Mouse (Mus musculus) spleen, adult 2 months (tissue): Measurements from ENCODE around the gene Kcne1.

Source experiments
- CTCF ChIP-seq: fragments of 200-500 bp; IDR thresholded peaks from 2 replicates; pipeline ENCODE4 v1.5.1; 2011; ENCODE audit warnings: mild to moderate bottlenecking, inconsistent platforms; ENCODE audit not compliant: insufficient read depth, insufficient read length, insufficient replicate concordance; ENCODE audit errors: extremely low read depth
- POLR2A ChIP-seq: fragments of 200-500 bp; IDR thresholded peaks from 2 replicates; pipeline ENCODE4 v1.6.1; 2011; ENCODE audit warnings: low read depth, low read length, inconsistent platforms

GRCm38 (mm10) chr16:92307947-92308346 lies 51.3 kb downstream of the Kcne1 start:
- TF ChIP-seq POLR2A (no peak), CTCF (no peak)
